Mouse (Mus musculus): ENCODE measurements at regions not wholly inside any gene's neighbourhood (a gene's known extent, or its start where the extent isn't known, plus 50 kb on each side); places are given as distances from the start of the nearest gene placed in this dataset.

DNA sequence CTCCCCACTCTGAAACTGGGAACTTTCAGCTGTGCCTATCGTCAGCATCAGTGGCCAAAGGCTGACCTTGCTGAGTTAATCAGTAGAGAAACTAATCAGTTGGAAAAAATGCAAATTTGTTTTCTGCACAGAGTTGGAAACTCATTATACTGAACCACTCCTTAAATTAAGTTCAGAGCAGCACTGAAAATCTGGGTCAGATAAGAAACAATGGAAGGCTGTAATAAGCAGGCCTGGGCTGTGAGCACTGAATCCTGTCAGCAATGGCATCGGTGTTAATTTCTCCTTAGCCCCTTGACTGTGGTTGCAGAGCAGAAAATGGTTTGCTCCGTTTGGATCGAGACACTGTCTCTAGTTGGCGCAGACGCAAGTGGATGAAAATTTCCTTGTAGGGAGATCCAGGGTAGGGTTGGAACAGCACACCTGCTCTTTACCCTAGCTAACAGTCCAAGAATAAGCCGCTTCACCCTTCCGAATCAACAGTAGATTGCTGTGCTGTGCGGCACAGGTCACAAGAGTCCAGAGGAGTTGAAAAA, 289.4 kb downstream of the Tox3 start:
- TF ChIP-seq CTCF (IDR thresholded peaks at IDR 0.05; ENCODE audit: low read depth, low read length) (no peak), POLR2A (IDR thresholded peaks at IDR 0.05; ENCODE audit: borderline replicate concordance, low read depth, low read length) (no peak)
